Mouse (Mus musculus) left cerebral cortex, postnatal 25 days (tissue): ENCODE measurements around the gene Gm867. TPM values are rescaled to one million over a fixed set of nuclear protein-coding genes. Genes with fewer than 3 reads are reported as not detected.

Experiments used
- DNase-seq, 2 experiments: peaks; one replicate each; pipeline ENCODE4 v3.0.0; 2022; ENCODE audit warnings: low spot score in 2 of 2, mixed read lengths in 1 of 2
- intact Hi-C: fragments of 180-260 bp; cut with DNase I; formaldehyde crosslinking; loops from one replicate; pipeline ENCODE4 v1.15.1; 2025
- total RNA-seq, 2 experiments: library from RNA; stranded (reverse); gene quantifications; 2 replicates each; pipeline ENCODE4 v1.2.3; 2021

The Gm867 gene
- not detected for total RNA-seq

GRCm38 (mm10) chr10:75940520-75940919, at the start of gene Gm867:
Gene Gm867, minus strand, starts transcription at chr10:75940672.
- intact Hi-C loops: no loop called here
- DNase-seq: no peak

GRCm38 (mm10) chr10:75979432-75979831, 39.0 kb upstream of the Gm867 start:
- peak in 1 of 2 experiments; percentile 12 for DNase-seq
- intact Hi-C loops: no loop called here

- intact Hi-C loops: no loop called here
Measured at GRCm38 (mm10) chr10:75978835-75979157, 38.3 kb upstream of the Gm867 start.

GRCm38 (mm10) chr10:75978119-75978834, 37.8 kb upstream of the Gm867 start:
- intact Hi-C loops: no loop called here
- DNase-seq: no peak

More at GRCm38 (mm10) chr10:75978835-75979157, 38.3 kb upstream of the Gm867 start:
- no peak for DNase-seq

GRCm38 (mm10) chr10:75975216-75975615, 34.7 kb upstream of the Gm867 start:
- no peak for DNase-seq
- intact Hi-C loops: no loop called here

- intact Hi-C loops: no loop called here
- no peak for DNase-seq
Measured at GRCm38 (mm10) chr10:75973846-75974245, 33.4 kb upstream of the Gm867 start.

- DNase-seq: no peak
- intact Hi-C loops: loop anchor here (5.0 kb wide), 1 partner anchor 317 kb away; no protein-coding TSS in a partner anchor
Measured at GRCm38 (mm10) chr10:75954381-75954811, 13.9 kb upstream of the Gm867 start, which contains the start of gene Gm5134. Gene Gm5134, plus strand, starts transcription at chr10:75954514.

GRCm38 (mm10) chr10:75951424-75952050, 11.1 kb upstream of the Gm867 start:
- intact Hi-C loops: loop anchor here (1.0 to 5.0 kb wide), 5 partner anchors 54 to 365 kb away; no protein-coding TSS in a partner anchor
- DNase-seq: peak; percentile 46 to 47

GRCm38 (mm10) chr10:75950791-75951210, 10.3 kb upstream of the Gm867 start:
- DNase-seq: no peak
- intact Hi-C loops: loop anchor here (1.0 to 5.0 kb wide), 5 partner anchors 54 to 364 kb away; no protein-coding TSS in a partner anchor

GRCm38 (mm10) chr10:75949053-75950045, 8.9 kb upstream of the Gm867 start:
- intact Hi-C loops: loop anchor here (2.0 to 5.0 kb wide), 3 partner anchors 67 to 363 kb away; no protein-coding TSS in a partner anchor
- DNase-seq: no peak

GRCm38 (mm10) chr10:75948079-75948478, 7.6 kb upstream of the Gm867 start:
- intact Hi-C loops: no loop called here

GRCm38 (mm10) chr10:75945896-75946295, 5.4 kb upstream of the Gm867 start:
- DNase-seq: no peak
- intact Hi-C loops: no loop called here

More at GRCm38 (mm10) chr10:75948079-75948478, 7.6 kb upstream of the Gm867 start:
- no peak for DNase-seq

- DNase-seq: no peak
- intact Hi-C loops: no loop called here
Measured at GRCm38 (mm10) chr10:75945213-75945612, 4.7 kb upstream of the Gm867 start.

- DNase-seq: peak in 1 of 2 experiments; percentile 56
- intact Hi-C loops: no loop called here
Measured at GRCm38 (mm10) chr10:75944066-75944772, 3.7 kb upstream of the Gm867 start.

GRCm38 (mm10) chr10:75942736-75943477, 2.4 kb upstream of the Gm867 start, which contains the start of gene Vpreb3:
Gene Vpreb3, plus strand, starts transcription at chr10:75943057.
- no peak for DNase-seq
- intact Hi-C loops: no loop called here

GRCm38 (mm10) chr10:75941042-75941824, 761 bp upstream of the Gm867 start:
- no peak for DNase-seq
- intact Hi-C loops: no loop called here

GRCm38 (mm10) chr10:75939481-75940234, 814 bp downstream of the Gm867 start:
- DNase-seq: peak in 1 of 2 experiments; percentile 65
- intact Hi-C loops: no loop called here
